Mouse (Mus musculus) cerebellum, adult 2 months (tissue): Measurements from ENCODE around the gene Gbe1. TPM values are rescaled to one million over a fixed set of nuclear protein-coding genes. Genes with fewer than 3 reads are reported as not detected.
A peak's percentile ranks its signal among the peaks of the same experiment; 100 is the strongest.

Experiments used
- DNase-seq, 2 experiments: peaks; one replicate each; pipeline ENCODE4 v3.0.0; 2021
- H3K27ac ChIP-seq: fragments of 200-500 bp; 2 replicates; pipeline ENCODE4 v1.5.1; 2012; ENCODE audit warnings: low read length, control low read depth, inconsistent platforms; ENCODE audit not compliant: insufficient read depth
- H3K27me3 ChIP-seq: fragments of 200-500 bp; 2 replicates; pipeline ENCODE4 v1.6.1; 2012; ENCODE audit warnings: inconsistent platforms, mild to moderate bottlenecking, low read length, moderate library complexity; ENCODE audit not compliant: control insufficient read depth, insufficient read depth
- H3K4me1 ChIP-seq: fragments of 200-500 bp; 2 replicates; pipeline ENCODE4 v1.6.1; 2011; ENCODE audit warnings: low read length; ENCODE audit not compliant: control insufficient read depth, insufficient read depth
- H3K4me3 ChIP-seq: fragments of 200-500 bp; replicated peaks from 2 replicates; pipeline ENCODE3; 2011; ENCODE audit warnings: mild to moderate bottlenecking, low read depth, low read length, control low read depth; ENCODE audit not compliant: insufficient read depth
- CTCF ChIP-seq: fragments of 200-500 bp; IDR thresholded peaks from 2 replicates; pipeline ENCODE4 v1.5.1; 2011; ENCODE audit warnings: low read depth, mild to moderate bottlenecking, control low read depth, low read length, moderate library complexity, borderline replicate concordance; ENCODE audit not compliant: insufficient read depth
- POLR2A ChIP-seq: fragments of 200-500 bp; IDR thresholded peaks from 2 replicates; pipeline ENCODE4 v1.6.1; 2011; ENCODE audit warnings: low read length, control low read depth, borderline replicate concordance; ENCODE audit not compliant: insufficient read depth
- WGBS: fragments of 180-500 bp; shearing (Covaris S2); methylation state at CpG from one replicate; pipeline ENCODE4 v1.1.7; 2018; 5-methylcytosine and 5-hydroxymethylcytosine counted together
- polyA plus RNA-seq: library from polyadenylated mRNA; depleted of rRNA; stranded (reverse); fragments of >200 nt; gene quantifications from 2 replicates; pipeline ENCODE4 v1.2.3, GENCODE M21; 2012

The Gbe1 gene
- polyA plus RNA-seq, 1 experiment = 10.2 TPM

GRCm38 (mm10) chr16:70527224-70527623 is 213.5 kb downstream of the Gbe1 start:
- no peaks in the 10 kb centered on the region for H3K4me1 ChIP-seq
- no peak overlapping the region for H3K27ac ChIP-seq
- no peaks in the 10 kb centered on the region for H3K27me3 ChIP-seq
- no peak for DNase-seq
- WGBS = 88% methylated on average over 8 of the region's 8 CpGs
- H3K4me3 ChIP-seq = no peak overlapping the region
- TF ChIP-seq POLR2A (no peak), CTCF (no peak)

DNA sequence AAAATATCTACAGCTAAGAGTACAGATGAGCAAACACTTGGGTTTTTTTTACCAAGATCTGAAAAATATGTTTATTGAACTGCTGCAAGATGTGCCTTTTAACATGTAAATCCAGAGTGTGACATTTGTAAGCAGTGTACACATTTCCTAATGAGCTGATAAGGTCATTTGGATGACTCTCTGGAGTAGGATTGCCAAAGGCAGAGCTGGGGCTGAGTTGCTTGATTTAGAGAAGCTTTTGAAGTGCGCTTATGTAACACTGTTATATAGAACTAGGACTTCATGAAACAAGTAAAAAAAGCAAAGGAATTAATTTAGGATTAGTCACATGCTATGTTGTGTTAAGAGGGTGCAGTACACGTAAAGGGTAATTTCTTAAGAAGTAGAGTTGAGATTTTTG is 221.5 kb downstream of the Gbe1 start:
- H3K4me1 ChIP-seq = no peaks in the 10 kb centered on the region
- no peak overlapping the region for H3K27ac ChIP-seq
- DNase-seq = no peak
- TF ChIP-seq CTCF = no peak
- TF ChIP-seq POLR2A = no peak
- 90% methylated on average over 2 of the region's 2 CpGs for WGBS
- no peaks in the 10 kb centered on the region for H3K27me3 ChIP-seq
- no peak overlapping the region for H3K4me3 ChIP-seq

DNA sequence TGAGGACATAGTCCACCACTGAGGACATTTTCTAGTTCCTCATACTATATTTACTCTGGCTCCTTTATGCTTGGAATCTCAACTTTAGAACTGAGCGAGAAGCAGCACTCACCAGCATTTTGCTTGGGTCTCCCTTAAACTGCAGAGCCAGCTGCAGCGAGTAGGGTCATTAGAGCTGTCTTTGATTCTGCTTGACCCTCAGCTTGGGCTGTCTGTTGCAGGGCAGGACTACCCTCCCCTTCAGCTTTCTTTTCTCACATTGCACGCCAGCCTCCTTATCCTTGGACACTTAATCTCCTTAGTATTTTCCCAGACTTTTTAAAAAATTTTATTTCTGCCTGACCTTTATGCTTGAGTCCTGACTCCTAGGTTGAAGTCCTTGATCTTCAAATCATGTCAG is 237.1 kb downstream of the Gbe1 start:
- H3K4me3 ChIP-seq = no peak overlapping the region
- 68% methylated on average over 3 of the region's 3 CpGs for WGBS
- TF ChIP-seq POLR2A = no peak
- TF ChIP-seq CTCF = no peak
- H3K27ac ChIP-seq = no peak overlapping the region
- DNase-seq = no peak
- H3K27me3 ChIP-seq = no peaks in the 10 kb centered on the region
- no peaks in the 10 kb centered on the region for H3K4me1 ChIP-seq

GRCm38 (mm10) chr16:70561635-70562348 is 248.0 kb downstream of the Gbe1 start:
- H3K4me1 ChIP-seq = no peaks in the 10 kb centered on the region
- 86% methylated on average over 10 of the region's 10 CpGs for WGBS

DNA sequence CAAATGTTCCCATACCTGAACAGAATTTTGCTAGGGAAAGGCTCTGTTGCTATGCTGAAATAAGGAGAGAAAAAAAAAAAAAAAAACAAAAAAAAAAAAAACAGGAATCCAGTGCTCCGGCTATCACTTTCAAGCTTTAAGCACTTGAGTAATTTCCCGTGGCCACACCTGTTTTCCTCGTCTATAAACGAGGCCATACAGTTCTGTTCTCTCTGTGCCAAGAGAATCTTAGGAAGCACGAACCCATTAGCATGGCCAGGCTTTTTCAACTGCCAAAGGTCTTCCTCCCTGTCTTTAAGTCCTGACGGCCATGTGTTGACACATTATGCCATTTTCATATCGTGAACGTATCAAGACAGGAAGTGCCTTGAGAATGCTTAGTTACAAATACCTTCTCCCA is 248.8 kb downstream of the Gbe1 start:
- TF ChIP-seq POLR2A (no peak), CTCF (no peak)
- no peaks in the 10 kb centered on the region for H3K27me3 ChIP-seq

More at GRCm38 (mm10) chr16:70561635-70562348, 248.0 kb downstream of the Gbe1 start:
- Histone ChIP-seq H3K27me3 (no peaks in the 10 kb centered on the region), H3K27ac (no peak overlapping the region), H3K4me3 (no peak overlapping the region)
- TF ChIP-seq CTCF = no peak
- no peak for TF ChIP-seq POLR2A
- DNase-seq = no peak

DNA sequence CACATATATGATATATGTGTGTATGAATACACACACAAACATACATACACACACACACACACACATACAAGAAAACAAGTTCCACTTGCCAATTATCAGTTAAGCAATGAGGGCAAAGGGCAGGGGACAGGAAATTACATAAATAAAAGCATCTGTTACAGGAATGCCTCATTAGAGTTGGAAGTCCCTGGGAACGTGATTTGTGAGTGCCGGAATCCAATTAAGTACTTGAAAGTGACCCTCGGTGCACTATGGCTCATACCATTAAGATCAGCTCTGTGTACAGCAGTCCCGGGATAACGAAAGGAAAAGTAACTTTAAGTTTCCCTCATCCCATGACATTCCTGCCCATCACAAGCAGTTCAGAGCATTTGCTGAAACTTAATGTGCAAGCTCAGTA is 249.7 kb downstream of the Gbe1 start:
- 84% methylated on average over 5 of the region's 5 CpGs for WGBS
- DNase-seq = no peak
- no peaks in the 10 kb centered on the region for H3K27me3 ChIP-seq
- H3K27ac ChIP-seq = no peak overlapping the region
- H3K4me1 ChIP-seq = no peaks in the 10 kb centered on the region
- TF ChIP-seq POLR2A (no peak), CTCF (no peak)
- H3K4me3 ChIP-seq = no peak overlapping the region

More for the DNA sequence above, 248.8 kb downstream of the Gbe1 start:
- no peak overlapping the region for H3K27ac ChIP-seq
- no peak overlapping the region for H3K4me3 ChIP-seq
- 71% methylated on average over 8 of the region's 8 CpGs for WGBS
- H3K4me1 ChIP-seq = no peaks in the 10 kb centered on the region
- no peak for DNase-seq

DNA sequence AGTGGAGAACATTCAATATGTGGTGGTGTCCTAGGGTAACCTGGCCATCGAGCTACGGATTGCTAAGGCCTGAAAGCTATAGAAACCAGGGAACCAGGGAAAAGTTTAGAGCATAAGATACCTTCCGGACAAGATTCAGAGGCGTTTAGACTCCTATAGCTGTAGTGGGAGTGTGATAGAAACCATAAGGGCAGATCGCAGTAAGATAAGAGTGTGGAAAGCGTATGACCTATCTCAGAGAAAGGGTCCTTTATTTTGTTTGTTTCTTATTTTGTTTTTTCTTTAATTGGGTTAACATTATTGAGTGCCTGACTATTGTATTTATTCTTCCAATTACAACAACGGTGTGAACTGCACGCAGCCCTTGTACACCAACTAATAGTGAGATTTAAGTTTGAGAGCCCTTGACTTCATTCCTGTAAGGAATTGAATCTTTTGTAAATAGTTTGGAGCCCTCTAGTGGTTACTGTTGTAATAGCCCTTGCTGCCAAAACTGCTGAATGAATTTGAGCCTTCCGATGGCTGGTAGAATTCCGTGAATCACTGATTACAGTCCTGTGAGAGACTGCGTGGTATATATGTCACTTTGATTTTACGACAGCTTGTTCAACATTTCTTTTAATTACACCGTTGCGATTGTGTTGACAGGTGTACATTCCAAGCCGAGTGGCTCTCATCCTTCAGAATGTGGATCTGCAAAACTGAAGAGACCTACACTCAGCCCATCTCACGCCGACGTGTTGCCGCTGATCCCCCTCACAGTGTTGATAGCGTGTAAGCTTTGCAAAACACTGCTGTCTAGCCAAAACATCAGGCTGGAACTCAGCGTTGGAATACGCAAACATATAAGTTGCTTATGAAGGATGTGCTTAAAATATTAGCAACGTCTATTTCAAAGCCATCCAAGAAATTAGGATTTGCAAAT is 254.9 kb downstream of the Gbe1 start:
- Histone ChIP-seq H3K27ac (no peak overlapping the region), H3K27me3 (no peaks in the 10 kb centered on the region), H3K4me1 (no peaks in the 10 kb centered on the region), H3K4me3 (no peak overlapping the region)
- TF ChIP-seq CTCF (no peak; the same call in 1 of the 2 replicates), POLR2A (no peak)
- 55% methylated on average over 23 of the region's 23 CpGs for WGBS
- DNase-seq = peak; percentile 7 to 37

DNA sequence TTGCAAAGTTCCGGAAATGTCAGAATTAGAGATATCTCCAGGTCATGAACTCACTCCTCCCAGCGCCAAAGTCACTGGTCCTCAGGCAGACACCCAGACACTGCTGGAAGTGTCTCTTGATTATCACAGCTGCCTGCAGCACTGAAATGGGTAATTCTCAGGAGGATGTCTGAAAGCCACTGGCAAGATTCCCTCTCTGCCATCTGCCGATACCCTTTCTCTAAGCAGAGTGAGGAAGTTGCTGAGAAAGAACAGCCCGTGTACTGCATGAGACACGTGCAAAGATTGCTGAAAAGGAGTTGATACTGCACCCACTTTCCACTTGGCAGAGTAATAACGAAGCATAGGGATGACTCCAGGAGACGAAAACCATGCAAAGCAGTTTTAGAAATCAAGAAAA is 272.2 kb downstream of the Gbe1 start:
- Histone ChIP-seq H3K27ac (no peak overlapping the region), H3K27me3 (no peaks in the 10 kb centered on the region), H3K4me3 (no peak overlapping the region), H3K4me1 (no peaks in the 10 kb centered on the region)
- no CpG with 5 or more reads among the region's 7 CpGs for WGBS
- peak in 1 of 2 experiments; percentile 12 for DNase-seq
- TF ChIP-seq POLR2A (no peak), CTCF (no peak)
